Mouse (Mus musculus): ENCODE results near the gene Peli1. TPM values are rescaled to one million over a fixed set of nuclear protein-coding genes. Genes with fewer than 3 reads are reported as not detected.

The Peli1 gene
- 29.1 and 32.7 TPM in 2 replicates for polyA plus RNA-seq (2012; rRNA removed)

DNA sequence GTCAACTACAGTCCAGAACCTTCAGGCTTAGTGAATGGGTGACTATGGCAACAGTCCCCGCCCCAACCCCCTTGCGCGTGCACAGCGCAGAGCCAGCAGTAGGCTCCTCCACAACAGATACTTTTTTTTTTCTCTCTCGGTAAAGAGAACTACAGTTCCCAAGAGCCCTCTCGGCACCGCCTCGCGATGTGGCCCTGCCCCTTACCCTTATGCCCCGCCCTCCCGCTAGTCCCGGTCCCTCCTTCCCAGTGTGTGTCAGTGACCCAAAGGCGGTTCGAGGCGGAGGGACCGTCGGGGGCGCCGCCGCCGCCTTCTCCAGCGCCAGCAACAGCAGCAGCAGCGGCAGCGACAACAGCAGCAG is at the start of gene Peli1:
Peli1 (plus strand) TSS at position 225 of the 361 bp plus-strand sequence.
- peak; percentile 96 to 98 for DNase-seq (ENCODE audit: extremely low spot score in 1 of 2, low spot score in 1 of 2)

DNA sequence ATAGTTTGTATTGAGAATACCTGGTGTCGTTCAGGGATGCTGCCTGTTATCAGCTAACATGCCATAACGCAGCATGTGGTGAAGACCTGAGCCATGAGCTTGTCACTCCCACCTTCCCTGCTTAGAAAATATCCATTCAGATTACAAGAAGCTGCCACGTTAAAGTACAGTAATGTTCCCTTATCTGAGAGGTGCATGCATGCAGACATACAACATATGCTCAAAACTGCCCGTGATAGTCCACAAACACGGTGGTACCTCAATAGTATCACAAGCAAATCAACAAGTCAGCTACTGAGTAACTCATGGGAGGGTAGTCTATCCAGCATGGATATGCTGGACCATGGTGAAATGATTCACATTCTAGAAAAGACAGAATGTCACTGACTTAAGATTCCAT is 48.5 kb upstream of the Peli1 start:
- DNase-seq (ENCODE audit: extremely low spot score in 1 of 2, low spot score in 1 of 2) = no peak

DNA sequence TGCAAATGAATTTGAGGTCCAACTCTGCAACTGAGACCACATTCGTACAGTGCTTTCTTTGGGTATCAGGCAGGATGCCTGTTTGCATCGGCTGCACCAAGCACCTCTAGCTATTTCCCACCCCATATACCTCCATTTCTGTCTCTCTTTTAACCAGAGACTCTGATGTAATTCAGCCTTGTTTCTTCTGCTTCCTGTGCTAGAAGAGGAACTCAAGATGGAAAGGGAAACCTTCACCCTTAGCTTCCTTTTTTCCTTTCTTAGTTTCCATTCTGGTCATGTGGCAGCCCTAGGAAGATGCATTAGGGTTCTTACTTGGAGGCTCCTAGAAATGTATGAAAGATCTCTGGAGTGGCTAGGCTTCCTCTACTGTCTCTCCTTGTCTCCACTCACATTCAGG is 44.9 kb upstream of the Peli1 start:
- DNase-seq (ENCODE audit: extremely low spot score in 1 of 2, low spot score in 1 of 2) = no peak

DNA sequence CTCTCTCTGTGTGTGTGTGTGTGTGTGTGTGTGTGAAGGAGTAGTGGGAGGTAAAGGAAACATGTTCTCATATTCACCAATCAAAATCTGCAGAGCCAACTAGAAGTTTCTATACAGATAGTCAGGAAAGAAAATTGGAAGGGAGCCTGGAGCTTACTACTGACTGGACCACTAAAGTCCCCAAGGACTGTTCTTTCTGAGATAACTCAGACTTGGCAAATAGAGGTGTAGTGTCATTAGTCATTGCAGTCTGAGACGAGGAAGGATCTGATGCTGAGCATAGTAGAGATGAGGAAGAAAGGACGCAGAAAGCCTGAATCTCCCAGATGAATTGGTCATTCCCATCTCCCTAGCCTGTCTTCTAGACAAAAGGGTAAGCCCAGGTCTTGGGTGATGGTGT is 43.2 kb upstream of the Peli1 start:
- DNase-seq (ENCODE audit: extremely low spot score in 1 of 2, low spot score in 1 of 2) = no peak

DNA sequence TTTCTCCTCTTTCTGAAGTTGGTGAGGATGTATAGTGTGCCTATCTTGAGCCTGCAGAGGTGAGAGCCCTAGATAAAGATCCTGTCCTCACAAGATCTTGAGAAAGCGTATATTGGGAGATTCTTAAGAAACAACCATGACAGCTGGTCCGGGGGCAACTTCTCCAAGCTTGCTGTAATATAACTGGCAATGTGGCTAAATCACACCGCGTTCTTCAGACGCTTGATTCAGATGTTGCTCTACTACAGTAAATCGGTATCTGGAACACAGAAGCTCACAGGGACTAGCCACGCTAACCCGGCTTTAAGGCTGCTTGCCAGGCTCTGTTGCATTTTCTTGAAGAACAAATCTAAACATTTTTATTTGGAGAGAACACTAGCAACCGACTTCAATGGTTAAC is 39.4 kb upstream of the Peli1 start:
- DNase-seq (ENCODE audit: extremely low spot score in 1 of 2, low spot score in 1 of 2) = peak; percentile 60 to 62

DNA sequence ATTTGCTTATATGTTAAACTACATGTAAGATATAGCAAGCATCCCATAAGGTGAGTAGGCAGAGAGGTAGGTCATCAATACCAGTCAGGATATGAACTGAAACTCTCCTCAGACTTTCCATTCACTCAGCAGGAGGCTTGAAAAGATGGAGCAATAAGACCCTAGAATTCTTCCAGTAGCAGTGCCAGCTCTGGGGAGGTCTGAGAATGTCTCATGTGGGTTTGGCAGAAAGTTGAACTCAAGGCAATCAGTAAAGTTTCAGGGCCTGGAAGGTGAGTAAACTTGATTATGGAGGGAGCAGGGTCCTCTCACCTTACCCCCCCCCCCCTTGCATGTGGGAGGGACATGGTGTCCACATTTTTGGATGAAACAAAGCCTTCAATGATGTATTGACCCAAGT is 36.5 kb upstream of the Peli1 start:
- no peak for DNase-seq (ENCODE audit: extremely low spot score in 1 of 2, low spot score in 1 of 2)

DNA sequence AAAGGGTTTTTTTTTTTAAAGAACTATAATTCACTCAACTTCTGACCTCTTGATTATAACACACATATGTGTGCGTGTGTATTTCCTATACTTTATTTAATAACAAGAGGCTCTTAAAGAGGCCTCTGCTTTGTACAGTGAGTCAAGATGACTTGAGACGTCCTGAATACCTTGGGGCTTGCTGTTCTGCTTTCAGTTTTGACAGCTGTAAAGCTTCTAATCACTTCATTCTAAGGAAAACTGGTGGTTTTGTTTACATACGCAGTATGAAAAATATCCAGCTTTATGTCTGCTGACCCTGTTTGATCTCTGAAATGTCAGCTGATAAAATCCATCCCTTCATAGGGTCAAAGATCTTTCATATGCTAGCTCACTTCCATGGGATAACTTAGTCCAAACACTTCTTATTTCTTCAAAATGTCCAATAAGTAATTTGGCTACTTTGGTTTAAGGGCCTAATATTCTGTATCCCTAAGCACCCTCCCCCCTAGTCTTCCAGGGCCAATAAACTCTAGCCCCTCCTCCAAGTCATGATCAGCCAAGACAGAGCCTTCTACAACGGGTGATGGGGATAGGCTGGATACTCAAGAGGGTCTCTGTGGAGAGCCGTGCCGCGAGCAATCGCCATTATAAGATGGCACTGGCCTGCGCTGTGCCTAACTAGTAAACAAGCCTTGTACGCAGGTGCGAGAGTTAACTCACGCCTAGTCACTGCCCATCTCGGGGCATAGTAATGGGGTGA is 34.8 kb upstream of the Peli1 start:
- DNase-seq (ENCODE audit: extremely low spot score in 1 of 2, low spot score in 1 of 2) = no peak

DNA sequence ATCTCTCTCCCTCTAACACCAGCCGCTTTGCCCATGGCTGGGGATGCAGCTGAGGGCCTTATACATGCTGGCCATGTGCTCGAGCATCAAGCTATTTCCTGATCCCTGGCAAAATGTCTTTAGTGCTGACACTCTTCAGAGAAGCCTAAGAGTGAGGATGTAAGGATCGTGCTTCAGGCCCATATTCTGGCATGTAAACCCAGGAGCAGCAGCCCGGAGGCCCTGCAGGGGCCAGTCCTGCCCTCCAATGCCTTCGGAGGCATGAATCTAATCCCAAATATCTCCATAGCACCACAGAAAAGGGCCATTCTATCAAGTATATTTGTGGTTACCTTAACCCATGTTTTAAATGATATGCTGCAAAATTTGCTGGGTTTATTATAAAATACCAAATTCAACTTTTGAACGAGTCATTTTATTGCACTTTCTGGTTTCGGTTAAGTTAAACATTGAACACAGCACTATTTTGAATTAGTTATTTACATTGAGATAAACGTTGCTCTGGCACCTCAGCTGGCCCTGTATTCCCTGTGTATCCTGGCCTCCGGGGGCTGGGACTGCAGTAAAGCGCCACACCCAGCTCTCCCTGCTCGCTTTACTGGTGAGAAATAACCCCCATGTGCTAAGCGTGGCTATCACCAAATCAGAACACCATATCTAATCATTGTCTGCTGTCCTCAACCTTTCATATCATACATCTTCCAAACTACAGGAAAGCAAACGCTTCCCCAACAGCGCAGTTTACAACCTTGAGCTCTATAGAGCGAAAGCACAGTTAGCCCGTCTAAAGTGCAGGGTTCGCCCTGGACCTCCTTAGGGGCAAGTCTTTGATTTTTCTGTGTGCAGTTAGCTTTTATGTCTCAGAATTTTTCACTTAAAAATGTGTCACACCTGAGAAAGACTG is 33.3 kb upstream of the Peli1 start:
- no peak for DNase-seq (ENCODE audit: extremely low spot score in 1 of 2, low spot score in 1 of 2)

DNA sequence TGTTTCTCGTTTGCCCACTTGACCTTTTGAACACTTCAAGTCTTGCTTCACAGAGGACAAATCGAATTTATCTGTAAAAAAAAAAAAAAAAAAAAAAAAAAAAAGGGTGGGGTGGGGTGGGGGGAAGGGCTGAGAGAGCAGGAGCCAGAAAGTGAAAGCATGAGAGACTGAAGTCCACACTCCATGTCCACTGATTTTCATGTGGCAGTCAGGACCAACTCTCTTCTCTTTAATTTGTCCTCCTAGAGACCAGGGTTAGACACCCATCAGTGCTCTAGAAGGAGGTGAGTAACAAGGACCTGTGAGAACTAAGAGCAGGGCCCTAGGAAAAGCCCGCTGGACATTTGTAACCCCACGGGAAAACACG is 32.7 kb upstream of the Peli1 start:
- no peak for DNase-seq (ENCODE audit: extremely low spot score in 1 of 2, low spot score in 1 of 2)

DNA sequence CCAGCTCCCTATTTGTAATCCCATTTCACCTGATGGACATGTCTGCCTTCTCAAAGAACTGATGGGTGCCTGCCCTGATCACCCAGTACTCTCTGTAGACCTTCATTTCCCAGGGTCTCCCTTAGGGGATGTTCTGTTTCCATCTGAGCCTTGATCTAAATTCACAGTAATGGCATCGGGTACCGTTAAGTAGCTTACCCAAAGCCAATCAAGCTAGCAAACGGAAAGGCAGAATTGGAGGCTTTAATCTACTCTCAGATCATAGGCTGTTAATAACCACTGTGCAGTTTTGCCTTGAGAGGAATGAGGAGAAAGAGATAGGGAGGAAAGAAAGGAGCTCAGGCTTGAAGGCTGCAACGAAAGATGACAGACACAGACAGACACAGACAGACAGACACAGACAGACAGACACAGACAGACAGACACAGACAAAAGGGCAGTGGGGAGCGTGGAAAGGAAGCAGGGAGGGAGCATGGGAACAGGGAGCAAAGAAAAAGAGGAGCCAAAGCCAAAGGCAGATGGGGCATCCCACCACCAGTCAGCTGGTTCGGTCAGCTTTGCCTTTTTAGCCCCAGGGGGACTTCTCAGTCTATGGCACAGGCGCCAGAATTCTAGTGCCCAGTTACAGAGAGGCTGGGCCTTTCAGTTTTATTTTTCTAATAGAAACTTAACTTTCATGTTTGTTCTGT is 30.6 kb upstream of the Peli1 start:
- no peak for DNase-seq (ENCODE audit: extremely low spot score in 1 of 2, low spot score in 1 of 2)

DNA sequence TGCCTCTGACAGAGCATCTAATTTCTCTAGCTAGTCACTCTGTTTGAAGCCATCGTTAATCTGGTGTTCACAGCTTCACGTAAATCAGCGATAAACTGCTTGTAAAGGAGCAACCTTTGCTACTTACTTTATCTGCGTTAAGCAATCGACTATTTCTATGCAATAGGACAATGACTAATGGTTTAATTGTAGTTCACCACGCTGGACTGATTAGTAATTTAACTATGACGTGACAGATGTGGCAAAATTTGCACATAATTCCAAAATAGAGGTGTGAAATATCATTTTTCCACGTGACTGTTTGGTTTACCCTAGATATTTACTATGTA is 30.1 kb upstream of the Peli1 start:
- no peak for DNase-seq (ENCODE audit: extremely low spot score in 1 of 2, low spot score in 1 of 2)

DNA sequence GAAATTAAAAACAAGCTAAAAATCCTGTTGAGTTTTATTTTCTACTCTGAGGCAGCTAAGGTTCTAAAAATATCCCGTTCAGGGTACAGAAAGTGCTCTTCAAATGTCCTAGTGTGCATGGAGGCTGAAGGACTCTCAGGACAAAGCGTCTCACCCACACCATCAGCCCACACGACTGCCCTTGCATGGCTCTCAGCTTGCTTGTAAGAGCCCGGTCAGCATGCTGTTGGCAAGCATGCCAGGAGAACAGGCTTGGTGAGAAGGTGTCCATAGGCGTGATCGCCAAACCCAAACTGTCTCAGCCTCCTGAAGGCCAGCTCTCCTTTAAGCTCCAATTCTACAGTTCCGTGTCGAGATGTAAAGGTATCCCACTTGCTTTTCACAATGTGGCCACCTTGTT is 29.7 kb upstream of the Peli1 start:
- no peak for DNase-seq (ENCODE audit: extremely low spot score in 1 of 2, low spot score in 1 of 2)

DNA sequence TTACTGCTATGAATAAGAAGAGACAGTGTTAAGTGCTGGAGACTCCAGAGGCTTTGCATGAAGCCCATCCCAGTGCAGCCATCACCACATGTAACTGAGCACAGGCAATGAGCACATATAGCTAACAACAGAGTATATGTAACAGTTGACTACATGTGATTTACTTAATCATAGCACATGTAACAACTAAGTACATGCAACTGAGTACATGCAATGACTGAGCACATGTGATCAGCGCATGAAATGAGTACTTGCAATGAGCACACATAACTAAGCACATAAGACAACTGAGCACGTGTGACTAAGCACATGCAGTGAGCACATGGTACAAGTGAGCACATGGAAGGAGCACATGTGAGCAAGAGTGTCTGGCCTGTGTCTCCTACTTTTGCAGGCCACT is 29.0 kb upstream of the Peli1 start:
- no peak for DNase-seq (ENCODE audit: extremely low spot score in 1 of 2, low spot score in 1 of 2)

DNA sequence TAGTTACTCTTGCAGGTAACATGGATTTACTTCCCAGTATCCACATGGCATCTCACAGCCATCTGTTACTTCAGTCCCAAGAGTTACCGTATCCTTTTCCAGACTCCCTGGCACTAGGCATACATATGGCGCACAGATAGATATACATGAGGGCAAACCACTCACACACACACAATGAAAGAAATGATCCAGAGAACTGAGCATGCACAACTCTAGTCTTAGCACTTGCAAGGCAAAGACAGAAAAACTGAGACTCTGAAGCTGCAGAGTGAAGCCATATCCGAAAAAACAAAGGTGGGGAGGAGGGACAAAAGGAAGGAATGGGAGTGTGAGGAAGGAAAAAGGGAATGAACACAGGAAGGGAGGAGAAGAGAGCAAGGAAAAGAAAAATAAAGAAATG is 27.8 kb upstream of the Peli1 start:
- DNase-seq (ENCODE audit: extremely low spot score in 1 of 2, low spot score in 1 of 2) = no peak

DNA sequence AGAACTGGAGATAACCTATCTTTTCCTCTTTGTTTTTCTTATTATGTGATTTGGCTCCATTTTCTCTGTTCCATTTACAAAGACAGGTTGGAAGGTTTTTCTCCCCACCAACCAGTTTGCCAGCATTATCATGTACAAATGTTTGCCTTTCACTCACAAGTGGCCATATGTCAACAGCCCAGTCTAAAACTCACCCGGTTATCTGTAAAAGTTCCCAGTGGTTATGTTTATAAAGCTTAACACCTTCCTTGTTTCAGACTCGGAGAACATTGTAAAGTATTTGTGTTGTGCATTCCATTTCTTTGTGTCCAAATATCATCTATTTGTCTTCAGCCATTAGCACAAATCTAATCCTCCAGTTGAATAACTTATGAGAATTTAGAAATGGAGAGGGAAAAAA is 11.7 kb upstream of the Peli1 start:
- no peak for DNase-seq (ENCODE audit: extremely low spot score in 1 of 2, low spot score in 1 of 2)

DNA sequence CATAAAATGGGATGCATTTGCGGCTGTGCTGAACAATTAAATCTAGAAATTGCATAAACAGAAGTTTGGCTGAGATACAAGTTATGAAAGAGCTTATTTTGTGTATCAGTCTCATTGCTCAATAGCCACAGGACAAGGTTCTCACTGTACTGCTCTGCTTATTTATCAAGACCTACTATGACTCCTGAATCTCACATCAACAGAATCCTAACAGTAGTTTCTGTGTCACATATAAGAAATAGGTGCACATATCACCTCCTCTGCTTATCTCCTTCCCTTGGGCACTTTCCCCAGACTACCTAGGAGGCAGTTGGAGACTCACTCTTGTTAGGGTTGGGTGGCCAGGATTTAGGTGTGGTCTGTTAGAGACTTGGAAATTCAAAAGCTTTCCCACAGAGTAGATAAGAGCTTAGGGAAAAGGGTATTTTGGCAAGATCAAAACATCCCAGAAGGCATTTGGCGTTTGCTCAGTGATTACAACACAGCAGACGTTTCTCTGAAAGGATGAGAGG is 11.2 kb upstream of the Peli1 start:
- no peak for DNase-seq (ENCODE audit: extremely low spot score in 1 of 2, low spot score in 1 of 2)

DNA sequence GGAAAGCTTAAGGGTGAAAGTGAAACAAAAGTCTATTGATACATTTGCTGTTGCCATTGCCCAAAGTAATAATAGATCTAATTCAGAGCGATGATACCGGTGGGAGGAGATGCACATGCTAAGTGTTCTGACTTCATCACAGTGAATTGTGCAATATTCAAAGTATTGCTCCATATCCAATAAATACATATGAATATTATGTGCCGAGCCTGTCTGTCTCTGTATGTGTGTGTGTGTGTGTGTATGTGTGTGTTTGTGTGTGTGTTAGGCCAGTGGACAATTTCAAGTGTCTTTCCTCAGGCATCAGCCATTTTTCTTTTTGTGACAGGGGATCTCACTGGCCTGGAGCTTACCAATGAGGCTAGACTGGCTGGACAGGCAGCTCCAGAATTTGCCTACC is 9.9 kb upstream of the Peli1 start:
- no peak for DNase-seq (ENCODE audit: extremely low spot score in 1 of 2, low spot score in 1 of 2)

DNA sequence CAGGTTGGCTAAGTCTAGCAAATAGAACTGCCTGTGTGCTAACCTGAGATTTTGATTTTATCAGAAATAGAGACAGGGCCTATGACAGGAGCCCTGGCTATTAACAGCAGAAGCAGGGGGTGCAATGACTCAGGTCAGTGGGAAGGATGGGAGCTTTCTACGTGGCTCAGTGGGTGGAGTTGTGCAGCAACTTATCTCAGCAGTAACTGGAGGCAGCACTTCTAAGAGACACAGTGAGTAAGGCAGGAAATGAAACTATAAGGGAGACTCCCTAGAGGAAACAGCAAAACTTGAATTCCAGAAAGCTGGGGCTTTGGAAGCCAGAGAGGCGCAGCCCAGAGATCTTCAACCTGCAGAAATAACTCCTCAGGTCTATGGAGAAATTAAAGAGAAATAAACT is 8.4 kb upstream of the Peli1 start:
- no peak for DNase-seq (ENCODE audit: extremely low spot score in 1 of 2, low spot score in 1 of 2)

DNA sequence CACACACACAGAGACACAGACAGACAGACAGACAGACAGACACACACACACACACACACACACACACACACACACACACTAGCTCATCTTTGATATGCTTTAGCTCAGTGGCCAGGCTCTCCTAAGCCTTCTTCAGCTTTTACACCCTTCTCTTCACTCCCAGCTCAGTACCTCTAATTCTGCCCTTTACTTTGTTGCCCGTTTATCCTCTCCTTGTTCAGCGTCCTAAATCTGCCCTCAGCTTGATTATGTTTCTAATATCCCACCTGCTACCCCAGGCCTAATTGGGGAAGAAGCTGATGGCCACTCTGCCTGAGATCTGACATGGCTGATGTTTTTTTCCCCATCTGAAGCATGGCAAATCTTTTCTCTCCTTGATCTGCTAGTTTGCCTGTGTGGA is 2.7 kb upstream of the Peli1 start:
- no peak for DNase-seq (ENCODE audit: extremely low spot score in 1 of 2, low spot score in 1 of 2)

DNA sequence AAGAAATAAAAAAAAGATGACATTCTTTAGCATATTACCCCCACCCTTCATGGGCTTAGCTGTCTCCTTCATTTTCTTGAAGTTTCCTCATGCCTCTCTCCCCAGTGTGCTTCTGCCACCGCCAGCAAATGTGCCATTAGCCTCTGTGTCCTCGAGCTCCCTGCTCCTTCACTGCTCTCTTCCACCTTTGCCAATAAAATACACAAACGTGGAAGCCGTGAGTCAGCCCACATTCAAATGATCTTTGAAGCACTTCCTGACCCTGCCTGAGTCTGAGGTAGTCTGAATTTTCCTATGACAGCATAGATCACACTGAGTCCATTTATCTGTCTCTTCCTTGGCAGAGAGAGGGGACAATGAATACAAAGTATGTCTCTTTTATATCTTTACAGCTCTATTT is 1.5 kb upstream of the Peli1 start:
- DNase-seq (ENCODE audit: extremely low spot score in 1 of 2, low spot score in 1 of 2) = no peak

Data from frontal cortex, adult 2 months (tissue).